Mouse (Mus musculus) retina, postnatal 1 day (tissue): Measurements from ENCODE around the gene Nid2.

Experiments used
- DNase-seq: peaks from one replicate; pipeline ENCODE4 v3.0.0-alpha.2; 2012

Nid2 gene

DNA sequence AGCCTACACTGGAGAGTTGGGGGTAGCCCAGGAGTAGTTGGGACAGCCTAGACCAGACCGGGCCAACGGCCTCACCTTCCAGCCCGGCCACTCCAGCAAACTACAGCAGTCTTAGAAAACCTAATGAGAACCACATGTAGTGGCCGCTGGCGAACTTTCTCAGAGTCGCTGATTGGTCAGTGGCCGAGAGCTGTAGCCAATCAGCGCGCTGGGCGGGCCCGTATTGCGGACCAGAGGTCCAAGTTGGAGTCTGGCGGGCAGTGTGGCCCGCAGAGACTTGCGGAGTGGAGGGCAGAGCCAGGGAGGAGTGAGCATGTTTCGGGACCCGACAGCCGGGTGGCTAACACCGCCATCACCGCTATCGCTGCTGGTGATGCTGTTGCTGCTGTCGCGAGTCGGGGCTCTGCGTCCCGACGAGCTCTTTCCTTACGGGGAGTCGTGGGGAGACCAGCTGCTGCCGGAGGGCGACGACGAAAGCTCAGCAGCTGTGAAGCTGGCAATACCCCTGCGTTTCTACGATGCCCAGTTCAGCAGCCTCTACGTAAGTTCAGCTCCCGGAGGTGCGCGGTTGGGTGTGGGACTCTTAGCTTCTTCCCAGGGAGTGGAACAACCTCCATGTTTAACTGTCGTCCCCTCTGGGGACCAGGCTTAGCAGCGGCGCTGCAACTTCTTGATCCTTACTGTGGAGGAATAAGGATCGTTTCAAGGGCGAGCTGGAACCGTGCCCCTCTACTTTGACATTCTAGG is at the start of gene Nid2:
Nid2 (plus strand) TSS at position 241 of the 747 bp plus-strand sequence.
- peak; percentile 93 for DNase-seq

DNA sequence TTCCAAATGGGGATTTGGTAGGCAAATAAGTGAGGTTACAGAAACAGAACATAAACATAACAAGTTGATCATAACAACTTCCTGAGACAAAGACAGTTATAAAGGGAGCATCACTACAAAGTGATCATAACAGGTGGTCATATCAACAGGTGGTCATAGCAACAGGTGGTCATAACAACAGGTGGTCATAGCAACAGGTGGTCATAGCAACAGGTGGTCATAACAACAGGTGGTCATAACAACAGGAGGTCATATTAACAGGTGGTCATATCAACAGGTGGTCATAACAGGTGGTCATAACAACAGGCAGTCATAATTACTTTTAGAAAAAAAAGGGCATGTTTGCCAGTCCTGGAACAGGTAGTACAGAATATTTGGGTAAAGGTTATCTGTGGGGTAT is 49.5 kb upstream of the Nid2 start:
- no peak for DNase-seq

- peak; percentile 83 for DNase-seq
Observed at GRCm38 (mm10) chr14:19705649-19706048, 45.4 kb upstream of the Nid2 start.

DNA sequence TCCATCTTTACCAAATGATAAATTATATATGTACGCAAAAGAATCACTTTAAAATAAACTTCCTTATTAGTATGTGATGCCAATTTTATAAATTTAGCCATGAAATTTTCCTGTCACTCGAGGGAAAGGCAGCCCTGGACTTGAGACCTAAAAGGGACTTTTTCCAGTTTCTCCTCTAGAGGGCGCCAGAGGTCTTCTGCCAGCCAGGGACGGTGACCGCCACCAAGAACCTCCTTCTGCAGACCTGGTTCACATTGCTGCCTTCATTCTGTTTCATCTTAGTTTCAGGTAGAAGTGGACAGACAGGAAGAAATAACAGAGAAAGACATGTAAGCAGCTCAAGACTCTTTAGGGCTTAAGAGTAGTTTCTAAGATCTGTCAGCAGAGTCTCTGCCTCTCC is 44.6 kb upstream of the Nid2 start:
- DNase-seq, result peak; percentile 80

DNA sequence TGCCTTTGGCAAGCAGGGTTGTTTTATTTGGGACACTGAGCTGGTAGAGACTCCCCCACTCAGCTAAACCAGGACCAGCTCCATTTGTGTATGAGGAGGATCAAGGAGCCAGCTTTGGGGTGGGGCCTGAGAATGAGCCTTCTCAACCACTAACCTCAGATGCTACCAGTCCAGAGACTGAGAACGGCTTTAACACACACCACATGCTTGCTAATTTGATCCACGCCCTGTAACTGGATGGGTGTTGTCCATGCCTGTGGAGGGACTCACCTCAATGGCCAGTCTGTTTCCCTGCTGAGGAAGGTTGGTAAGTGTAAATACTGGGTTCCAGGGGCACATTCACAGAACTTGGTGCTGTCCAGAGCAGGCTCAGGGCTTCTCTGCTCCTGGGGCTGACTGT is 44.1 kb upstream of the Nid2 start:
- DNase-seq, result no peak

GRCm38 (mm10) chr14:19707721-19708507 is 43.2 kb upstream of the Nid2 start:
- no peak for DNase-seq

- DNase-seq, result peak; percentile 32
Observed at GRCm38 (mm10) chr14:19709161-19709560, 41.9 kb upstream of the Nid2 start.

- no peak for DNase-seq
Observed at GRCm38 (mm10) chr14:19711771-19712170, 39.3 kb upstream of the Nid2 start.

DNA sequence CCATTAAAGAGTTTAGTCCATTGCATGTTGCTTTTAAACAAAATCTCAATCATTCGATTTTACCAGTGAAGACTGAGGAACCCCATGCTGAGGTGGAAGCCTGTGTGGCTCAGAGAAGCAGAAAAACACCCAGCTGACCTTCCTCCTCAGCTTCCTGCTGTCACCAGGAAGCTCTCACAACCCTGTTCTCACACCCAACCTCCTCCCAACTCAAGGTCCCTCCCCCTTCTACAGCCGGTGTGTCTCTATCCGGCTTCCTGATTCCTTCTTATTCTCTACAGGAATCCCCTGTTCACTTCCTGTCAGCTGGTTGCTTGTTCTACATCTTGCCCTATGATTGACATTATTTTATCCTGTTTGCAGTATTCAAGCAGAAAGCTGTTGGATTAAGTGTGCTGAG is 38.0 kb upstream of the Nid2 start:
- DNase-seq, result no peak

DNA sequence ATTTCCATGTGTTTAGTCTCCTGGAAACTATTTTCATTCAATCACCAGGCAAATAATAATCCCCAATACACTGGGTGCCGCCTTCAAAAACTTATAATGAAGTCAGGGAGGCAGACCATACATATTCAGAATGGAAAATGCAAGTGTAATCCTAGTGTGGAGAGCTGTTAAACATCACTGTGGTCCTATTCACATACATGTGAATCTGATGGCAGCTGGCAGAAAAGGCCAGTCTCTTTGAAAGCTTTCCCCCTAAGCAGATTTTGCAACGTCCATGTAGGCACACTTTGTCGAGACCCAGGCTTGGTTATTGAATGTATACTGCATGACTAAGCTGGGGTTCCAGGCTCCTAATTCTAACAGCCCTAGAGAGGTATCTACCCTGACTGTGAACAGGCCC is 32.0 kb upstream of the Nid2 start:
- DNase-seq, result no peak

GRCm38 (mm10) chr14:19720044-19720611 is 30.9 kb upstream of the Nid2 start:
- DNase-seq, result peak; percentile 16

GRCm38 (mm10) chr14:19728278-19728677 is 22.8 kb upstream of the Nid2 start:
- no peak for DNase-seq

GRCm38 (mm10) chr14:19728737-19729136 is 22.3 kb upstream of the Nid2 start:
- no peak for DNase-seq

- no peak for DNase-seq
Observed at GRCm38 (mm10) chr14:19732097-19732496, 19.0 kb upstream of the Nid2 start.

- no peak for DNase-seq
Observed at GRCm38 (mm10) chr14:19733490-19734282, 17.4 kb upstream of the Nid2 start.

- no peak for DNase-seq
Observed at GRCm38 (mm10) chr14:19735303-19735702, 15.8 kb upstream of the Nid2 start.

GRCm38 (mm10) chr14:19737568-19737967 is 13.5 kb upstream of the Nid2 start:
- DNase-seq, result no peak

DNA sequence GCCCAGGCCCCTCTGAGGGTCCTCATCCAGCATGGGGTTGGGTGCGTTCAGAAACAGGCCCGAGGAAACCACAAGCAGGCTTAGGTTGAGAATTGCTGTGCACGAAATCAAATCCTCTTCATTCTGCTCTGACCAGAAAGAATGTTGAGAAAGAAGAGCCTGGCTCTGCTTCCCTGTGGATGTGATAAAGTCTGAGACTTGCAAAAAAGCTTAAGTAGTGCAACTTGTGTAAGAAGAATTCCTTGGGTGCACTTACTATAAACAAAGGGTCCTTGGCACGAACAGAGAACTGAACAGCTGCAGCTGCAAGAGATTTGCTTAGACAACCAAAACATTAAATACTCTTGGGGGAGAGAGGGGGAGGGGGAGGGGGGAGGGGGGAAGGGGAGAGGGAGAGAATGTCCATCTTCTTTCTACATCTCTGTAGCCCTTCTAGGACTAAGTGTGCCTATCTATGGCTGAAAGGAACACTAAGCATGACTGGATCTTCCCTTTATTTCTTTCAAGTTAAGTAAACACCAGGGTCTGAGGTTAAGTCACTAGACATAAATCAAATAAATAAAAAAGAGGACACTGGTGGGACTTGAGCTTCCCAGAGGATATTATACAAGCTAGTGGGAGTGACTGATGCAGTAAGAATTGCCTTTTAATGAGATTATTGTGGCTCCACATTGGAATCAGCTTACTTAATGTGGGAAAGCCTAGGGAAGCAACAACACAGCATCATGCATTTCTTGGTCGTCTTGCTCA is 12.8 kb upstream of the Nid2 start:
- DNase-seq, result no peak

DNA sequence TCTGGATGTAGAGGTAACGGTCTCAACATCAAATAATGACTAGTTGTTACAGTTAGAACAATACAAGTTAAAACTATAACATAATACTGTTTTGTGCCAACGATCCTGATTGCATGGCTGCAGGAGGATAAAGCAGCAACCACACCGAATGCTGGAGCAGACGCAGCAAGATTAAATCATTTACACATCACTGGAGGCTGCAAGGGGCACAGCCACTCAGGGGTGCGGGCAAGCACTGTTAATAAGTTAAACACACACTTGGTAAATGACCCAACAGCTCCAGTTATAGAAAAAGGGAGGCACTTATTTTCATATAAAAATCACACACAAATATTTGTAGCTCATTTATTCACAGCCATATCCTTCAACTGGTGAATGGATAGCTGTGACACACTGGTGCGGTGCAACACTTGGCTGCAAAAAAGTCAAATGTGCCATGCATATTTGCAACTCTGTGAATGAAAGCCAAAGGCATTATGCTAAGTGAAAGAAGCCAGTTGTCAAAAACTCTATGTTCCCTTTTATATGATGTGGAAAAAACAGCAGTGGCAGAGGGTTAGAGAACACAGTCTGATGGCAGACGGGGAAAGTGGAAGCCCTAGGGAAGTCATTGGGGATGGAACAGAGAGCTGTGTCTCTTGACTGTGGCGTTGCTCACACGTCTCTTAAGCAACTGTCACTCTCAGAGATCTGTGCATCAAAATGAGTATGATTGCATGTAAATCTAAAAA is 11.5 kb upstream of the Nid2 start:
- DNase-seq, result peak; percentile 58

DNA sequence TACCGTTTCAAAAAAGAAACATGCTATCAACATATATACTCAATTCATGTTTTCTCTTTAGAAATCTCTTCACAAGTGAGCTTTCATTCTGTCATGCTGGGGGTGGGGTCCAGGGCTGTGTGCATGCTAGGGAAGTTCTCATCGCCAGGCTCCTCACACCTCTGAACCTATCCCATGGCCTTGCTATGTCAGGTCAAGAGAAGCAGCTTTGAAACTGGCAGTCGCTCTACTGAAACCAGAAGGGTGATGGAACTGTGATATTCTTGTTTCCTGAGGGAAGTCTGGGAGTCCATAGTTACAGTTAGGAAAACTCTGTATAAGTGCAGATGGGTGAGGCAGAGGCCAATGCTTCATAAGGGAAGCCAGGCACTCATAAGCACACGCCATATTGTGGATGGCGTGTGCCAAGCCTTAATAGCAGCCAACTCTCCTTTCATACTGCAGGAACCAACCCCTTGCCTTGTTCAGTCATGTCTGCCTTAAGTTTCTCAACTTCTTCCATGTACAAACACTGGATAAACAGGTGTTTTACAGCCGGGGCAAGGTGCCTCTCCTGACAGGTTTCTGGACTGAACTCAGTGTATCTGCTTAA is 10.8 kb upstream of the Nid2 start:
- DNase-seq, result no peak

- DNase-seq, result no peak
Observed at GRCm38 (mm10) chr14:19744876-19745275, 6.2 kb upstream of the Nid2 start.
